ENCODE assay signal across 7 mouse cellular contexts in genomic region chr4:45184521-45185330, GRCm38 (mm10). TPM values are rescaled to one million over a fixed set of nuclear protein-coding genes. Genes with fewer than 3 reads are reported as not detected.
DNase-seq lines count a peak whose midpoint lies in the region; ATAC-seq and TF ChIP-seq lines count a peak whose summit lies in the region.

Frmpd1 (plus strand) TSS chr4:45184875.

- peak; percentile 19 to 31 for DNase-seq in adrenal gland, postnatal 4 days (ENCODE audit: low spot score in 2 of 2)
- DNase-seq in embryo, embryonic 11.5 days (ENCODE audit: low read depth, low spot score) = peak; percentile 35
- peak; percentile 58 for DNase-seq in left cerebral cortex, postnatal 4 days
- peak; percentile 61 for DNase-seq in mesoderm, embryonic 11.5 days (ENCODE audit: low read depth, low spot score)

- 0% methylated on average over 50 of the region's 85 CpGs for WGBS in intestine, postnatal 0 days
- WGBS in small intestine, adult 2 months = under 1% methylated on average over 76 of the region's 85 CpGs

- H3K4me3 ChIP-seq in intestine, postnatal 0 days (ENCODE audit: low read depth, low read length) = peak within 1 kb of the TSS; percentile 56
- H3K4me3 ChIP-seq in small intestine, adult 2 months (ENCODE audit: low read depth, low read length) = peak within 1 kb of the TSS; percentile 62

- peak within 1 kb of the TSS; percentile 42 for H3K9ac ChIP-seq in intestine, postnatal 0 days (ENCODE audit: low read depth, low read length)

- intact Hi-C loops in left cerebral cortex, postnatal 4 days (cut with DNase I) = loop anchor here (5.0 kb wide), 1 partner anchor 83 kb away; no protein-coding TSS in a partner anchor

- no peak within 1 kb of the TSS for H3K27ac ChIP-seq in intestine, postnatal 0 days (ENCODE audit: low read depth, low read length)
- H3K27ac ChIP-seq in small intestine, adult 2 months (ENCODE audit: insufficient read depth, low read depth, low read length) = no peak within 1 kb of the TSS

- ATAC-seq in granulocyte monocyte progenitor cell, adult 5-6 weeks (replicated peaks; ENCODE audit: poor library complexity, severe bottlenecking) = peak; percentile 62
- peak; percentile 80 for ATAC-seq in intestine, postnatal 0 days

- H3K27me3 ChIP-seq in intestine, postnatal 0 days (replicated peaks; ENCODE audit: control insufficient read depth, insufficient read depth, low read length) = peaks cover 34% of the 10 kb centered on the region; the same call in 1 of the 2 replicates
- H3K27me3 ChIP-seq in small intestine, adult 2 months (ENCODE audit: control insufficient read depth, insufficient read depth, low read length) = peaks cover 19% of the 10 kb centered on the region

- TF ChIP-seq POLR2A in small intestine, adult 2 months (IDR thresholded peaks at IDR 0.05; ENCODE audit: low read depth, low read length) = no peak

- no peaks in the 10 kb centered on the region for H3K36me3 ChIP-seq in intestine, postnatal 0 days (ENCODE audit: control insufficient read depth, insufficient read depth)
- no peaks in the 10 kb centered on the region for H3K36me3 ChIP-seq in small intestine, adult 2 months (ENCODE audit: control insufficient read depth, insufficient read depth, low read length)

- H3K4me2 ChIP-seq in intestine, postnatal 0 days (replicated peaks; ENCODE audit: low read depth) = peak within 1 kb of the TSS; percentile 98

- TF ChIP-seq CTCF in intestine, postnatal 0 days (IDR thresholded peaks at IDR 0.05; ENCODE audit: low read depth) = peak; percentile 7; the same call in 1 of the 2 replicates
- TF ChIP-seq CTCF in small intestine, adult 2 months (IDR thresholded peaks at IDR 0.05; ENCODE audit: extremely low read depth, insufficient read length, insufficient replicate concordance, low read depth, low read length) = no peak

- peaks cover 6% of the 10 kb centered on the region; the same call in 1 of the 2 replicates for H3K4me1 ChIP-seq in intestine, postnatal 0 days (replicated peaks; ENCODE audit: control insufficient read depth, insufficient read depth, low read length)
- peaks cover 4% of the 10 kb centered on the region; the same call in 1 of the 2 replicates for H3K4me1 ChIP-seq in small intestine, adult 2 months (ENCODE audit: control insufficient read depth, insufficient read depth, insufficient read length, low read length)

- no peaks in the 10 kb centered on the region for H3K9me3 ChIP-seq in intestine, postnatal 0 days (ENCODE audit: control insufficient read depth)

RNA-seq across cellular contexts. Expression of gene Frmpd1, which starts in this region (rescaled TPM):
- 10 to 100 TPM in 1 of 2 experiments, 1 to 10 TPM in 1; 8.2 to 10.3 TPM for total RNA-seq in adrenal gland, postnatal 4 days (2021)
- not detected in 2 replicates for total RNA-seq in granulocyte monocyte progenitor cell, adult 5-6 weeks (2014; fragmentation: Nextera tagmentation)
- not detected in 2 replicates for total RNA-seq in granulocyte monocyte progenitor cell, adult 5-6 weeks (2017)
- 0.18 and 0.20 TPM in 2 replicates for polyA plus RNA-seq in intestine, postnatal 0 days (2015; fragmentation: Nextera tagmentation; extraction: Ambion mirVana)
- total RNA-seq in left cerebral cortex, postnatal 4 days (2021) = 10 to 100 TPM; 16.5 to 18.5 TPM
- 0.25 and 0.37 TPM in 2 replicates for polyA plus RNA-seq in small intestine, adult 2 months (2012; rRNA removed)

Comparison
In these comparisons a context has a peak if more than half of its experiments do, and no peak if none do; other contexts are left out.
1. RNA of gene Frmpd1 (total RNA-seq): 16.5 to 18.5 TPM in left cerebral cortex, postnatal 4 days and 8.2 to 10.3 TPM in adrenal gland, postnatal 4 days; not detected in granulocyte monocyte progenitor cell, adult 5-6 weeks; every median in the first group is over 4 times any median in the second.
2. Peak in ATAC-seq in granulocyte monocyte progenitor cell, adult 5-6 weeks; RNA of the gene not detected or under 1 TPM.
3. Peak in ATAC-seq, H3K4me3 ChIP-seq, H3K9ac ChIP-seq and H3K4me2 ChIP-seq in intestine, postnatal 0 days; RNA of the gene not detected or under 1 TPM.
4. Peak in every context shown above with its lines, with median percentiles within 50 percentile points of each other: DNase-seq.